ENCODE assay signal across 8 mouse cellular contexts in genomic region chr3:90376247-90376585, GRCm38 (mm10). TPM values are rescaled to one million over a fixed set of nuclear protein-coding genes. Genes with fewer than 3 reads are reported as not detected.
DNase-seq lines count a peak whose midpoint lies in the region; ATAC-seq lines count a peak whose summit lies in the region.
"Had no signal": no experiment of that assay in that cellular context is flagged by ENCODE, and none has a peak within 500 bp of the region (broad histone marks: within the 10 kb centered on the region; RNA-seq: fewer than 3 reads in every experiment).

No protein-coding gene starts in this region.

- H3K4me3 ChIP-seq in hindbrain, embryonic 16.5 days (ENCODE audit: low read length): no peak overlapping the region
- H3K4me3 ChIP-seq in neural tube, embryonic 13.5 days: no peak overlapping the region
- H3K4me3 ChIP-seq: heart, embryonic 13.5 days had no signal

- no peaks in the 10 kb centered on the region for H3K9me3 ChIP-seq in hindbrain, embryonic 16.5 days (ENCODE audit: control insufficient read depth, low read length)
- H3K9me3 ChIP-seq in neural tube, embryonic 13.5 days: no peaks in the 10 kb centered on the region
- H3K9me3 ChIP-seq: heart, embryonic 13.5 days had no signal

- H3K27me3 ChIP-seq in hindbrain, embryonic 16.5 days (replicated peaks; ENCODE audit: control insufficient read depth, insufficient read depth, low read length): no peaks in the 10 kb centered on the region
- H3K27me3 ChIP-seq in neural tube, embryonic 13.5 days: no peaks in the 10 kb centered on the region
- H3K27me3 ChIP-seq: heart, embryonic 13.5 days had no signal

- H3K27ac ChIP-seq in hindbrain, embryonic 16.5 days (ENCODE audit: low read depth, low read length): no peak overlapping the region
- H3K27ac ChIP-seq in neural tube, embryonic 13.5 days (replicated peaks): peak overlapping the region; percentile 54; the same call in 1 of the 2 replicates
- H3K27ac ChIP-seq: heart, embryonic 13.5 days had no signal

- ATAC-seq in hindbrain, embryonic 16.5 days: 0 out of 2 replicates have a peak, but pooled peaks have one; percentile 7
- ATAC-seq in neural tube, embryonic 13.5 days (ENCODE audit: low read depth): peak; percentile 24; the same call in 1 of the 2 replicates
- ATAC-seq in CD4-positive, CD25-positive, alpha-beta regulatory T cell, adult 4 months: no peak

- WGBS in hindbrain, embryonic 16.5 days: 80% methylated on average over 1 of the region's 1 CpGs
- WGBS in neural tube, embryonic 13.5 days: 47% methylated on average over 1 of the region's 1 CpGs

- H3K4me2 ChIP-seq in hindbrain, embryonic 16.5 days (ENCODE audit: low read length): no peak overlapping the region
- H3K4me2 ChIP-seq in neural tube, embryonic 13.5 days: no peak overlapping the region
- H3K4me2 ChIP-seq: heart, embryonic 13.5 days had no signal

- intact Hi-C loops in heart, postnatal 36 days (cut with DNase I): no loop called here

- no peak overlapping the region for H3K9ac ChIP-seq in hindbrain, embryonic 16.5 days (ENCODE audit: low read depth, low read length)
- H3K9ac ChIP-seq in neural tube, embryonic 13.5 days: peak overlapping the region; percentile 47
- H3K9ac ChIP-seq: heart, embryonic 13.5 days had no signal

- H3K4me1 ChIP-seq in hindbrain, embryonic 16.5 days (ENCODE audit: control insufficient read depth, insufficient read depth, low read depth, low read length): no peaks in the 10 kb centered on the region
- H3K4me1 ChIP-seq in neural tube, embryonic 13.5 days (replicated peaks): peaks cover 12% of the 10 kb centered on the region

- no peaks in the 10 kb centered on the region for H3K36me3 ChIP-seq in hindbrain, embryonic 16.5 days (ENCODE audit: control insufficient read depth, insufficient read depth, low read length)
- no peaks in the 10 kb centered on the region for H3K36me3 ChIP-seq in neural tube, embryonic 13.5 days
- H3K36me3 ChIP-seq: heart, embryonic 13.5 days had no signal

- peak; percentile 16 to 29 for DNase-seq in kidney, adult 8-10 months
- no peak for DNase-seq in kidney, postnatal 14 days
- DNase-seq in embryo, embryonic 11.5 days (ENCODE audit: low read depth, low spot score): peak; percentile 16
- DNase-seq in heart, postnatal 36 days: no peak

RNA-seq across cellular contexts. Expression of gene Slc27a3, which starts 13.5 kb away (rescaled TPM):
- polyA plus RNA-seq in hindbrain, embryonic 16.5 days (2015; fragmentation: Nextera tagmentation; extraction: Ambion mirVana): 30.1 and 30.8 TPM in 2 replicates
- polyA plus RNA-seq in neural tube, embryonic 13.5 days (2015; fragmentation: Nextera tagmentation; extraction: Ambion mirVana): 22.9 and 24.1 TPM in 2 replicates
- under 1 TPM in 1 of 2 experiments, not detected in 1; 0.19 TPM for polyA plus RNA-seq in CD4-positive, CD25-positive, alpha-beta regulatory T cell, adult 4 months (2017; shearing (Covaris generic))
- total RNA-seq in heart, postnatal 36 days (2021): under 1 TPM; 0.54 to 1.00 TPM

RNA-seq across cellular contexts. Expression of gene Ints3, which starts 57.2 kb away (rescaled TPM):
- polyA plus RNA-seq in hindbrain, embryonic 16.5 days (2015; fragmentation: Nextera tagmentation; extraction: Ambion mirVana): 27.8 and 30.3 TPM in 2 replicates
- 29.3 and 30.8 TPM in 2 replicates for polyA plus RNA-seq in neural tube, embryonic 13.5 days (2015; fragmentation: Nextera tagmentation; extraction: Ambion mirVana)
- 10 to 100 TPM; 16.9 to 17.9 TPM for polyA plus RNA-seq in CD4-positive, CD25-positive, alpha-beta regulatory T cell, adult 4 months (2017; shearing (Covaris generic))
- 10 to 100 TPM; 23.7 to 27.9 TPM for total RNA-seq in heart, postnatal 36 days (2021)

Comparison
In these comparisons a context has a peak if more than half of its experiments do, and no peak if none do; other contexts are left out.
1. DNase-seq: peak in kidney, adult 8-10 months (2 of 2) and embryo, embryonic 11.5 days (single experiment); none in kidney, postnatal 14 days (single experiment) and heart, postnatal 36 days (0 of 2).
2. RNA of gene Slc27a3, which starts 13.5 kb away (polyA plus RNA-seq): 30.1 to 30.8 TPM in hindbrain, embryonic 16.5 days and 22.9 to 24.1 TPM in neural tube, embryonic 13.5 days; 0.19 TPM in CD4-positive, CD25-positive, alpha-beta regulatory T cell, adult 4 months; every median in the first group is over 10 times any median in the second.